Mouse (Mus musculus) C2C12 (cell line): Measurements from ENCODE around the gene Cobl.

Source experiments
- CTCF ChIP-seq: IDR thresholded peaks from one replicate; pipeline ENCODE4 v1.5.1; 2011; ENCODE audit not compliant: control insufficient read depth, insufficient read depth, insufficient read length
- FOSL1 ChIP-seq: IDR thresholded peaks from one replicate; pipeline ENCODE4 v1.8.0; 2011; ENCODE audit warnings: mild to moderate bottlenecking, low read length; ENCODE audit not compliant: poor library complexity, insufficient read depth, severe bottlenecking

DNA sequence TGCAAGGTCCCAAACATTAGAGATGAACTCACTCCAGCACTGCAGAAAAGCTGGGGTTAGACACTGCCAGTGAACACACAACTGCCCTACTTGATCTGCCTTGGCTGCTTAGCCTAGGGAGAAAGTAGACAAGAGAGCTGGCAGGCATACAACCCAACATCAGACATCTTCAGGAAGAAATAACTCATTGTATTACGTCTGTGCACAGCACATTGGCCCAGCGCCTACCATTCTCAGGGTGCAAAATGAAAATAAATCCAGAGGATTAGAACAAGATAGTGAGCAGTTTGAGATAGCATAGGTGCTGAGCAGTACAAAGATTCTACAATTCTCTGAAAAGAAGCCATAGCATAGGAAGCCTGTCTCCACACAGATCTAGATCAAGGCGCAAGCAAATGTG, 109.1 kb downstream of the Cobl start:
- TF ChIP-seq CTCF (no peak), FOSL1 (no peak)
